Mouse (Mus musculus) cortical plate, adult 2 months (tissue): ENCODE results near the gene Myom3.

Source experiments
- CTCF ChIP-seq: fragments of 200-500 bp; IDR thresholded peaks from 2 replicates; pipeline ENCODE4 v1.5.1; 2011; ENCODE audit warnings: mild to moderate bottlenecking, control low read depth, low read length; ENCODE audit not compliant: insufficient read depth; ENCODE audit errors: extremely low read depth
- POLR2A ChIP-seq: fragments of 200-500 bp; IDR thresholded peaks from 2 replicates; pipeline ENCODE4 v1.6.1; 2011; ENCODE audit warnings: mild to moderate bottlenecking, low read length, control low read depth; ENCODE audit not compliant: insufficient read depth; ENCODE audit errors: extremely low read depth

GRCm38 (mm10) chr4:135758825-135759224 is 690 bp upstream of the Myom3 start:
- TF ChIP-seq POLR2A (no peak), CTCF (no peak)
